Mouse (Mus musculus) heart, postnatal 14 days (tissue): Measurements from ENCODE around the gene Vegfb. TPM values are rescaled to one million over a fixed set of nuclear protein-coding genes. Genes with fewer than 3 reads are reported as not detected.
"Not testable (repeated sequence)": the region's sequence is repeated elsewhere in the genome, so short reads cannot be mapped to it uniquely, and the experiment has no call there.

Source experiments
- DNase-seq, 2 experiments: peaks; one replicate each; pipeline ENCODE4 v3.0.0; 2021 to 2022
- intact Hi-C: fragments of 180-260 bp; cut with DNase I; formaldehyde crosslinking; loops from one replicate; pipeline ENCODE4 v1.15.1; 2025
- total RNA-seq, 2 experiments: library from RNA; stranded (reverse); gene quantifications; 2 replicates each; pipeline ENCODE4 v1.2.3; 2021

The Vegfb gene
- total RNA-seq, 2 experiments from 2014 or later = 307 to 309 TPM

- no peak for DNase-seq
Observed at GRCm38 (mm10) chr19:6993011-6993770, 5.7 kb upstream of the Vegfb start.

GRCm38 (mm10) chr19:6992011-6992858 is 4.8 kb upstream of the Vegfb start, which contains the start of gene Dnajc4:
Dnajc4 (minus strand) TSS chr19:6992572.
- peak; percentile 94 to 95 for DNase-seq
- intact Hi-C loops = no loop called here

More at GRCm38 (mm10) chr19:6993011-6993770, 5.7 kb upstream of the Vegfb start:
- intact Hi-C loops = no loop called here

GRCm38 (mm10) chr19:6991166-6991565 is 3.7 kb upstream of the Vegfb start:
- DNase-seq, intact Hi-C loops: not testable (repeated sequence)

GRCm38 (mm10) chr19:6990712-6991111 is 3.3 kb upstream of the Vegfb start:
- intact Hi-C loops = no loop called here
- no peak for DNase-seq

GRCm38 (mm10) chr19:6989251-6989650 is 1.8 kb upstream of the Vegfb start:
- intact Hi-C loops = no loop called here
- DNase-seq = no peak

GRCm38 (mm10) chr19:6987904-6988285 is 444 bp upstream of the Vegfb start:
- intact Hi-C loops = no loop called here
- no peak for DNase-seq

- intact Hi-C loops = no loop called here
Observed at GRCm38 (mm10) chr19:6985951-6986708, 1.3 kb downstream of the Vegfb start.

GRCm38 (mm10) chr19:6985300-6985699 is 2.2 kb downstream of the Vegfb start:
- DNase-seq = no peak

More at GRCm38 (mm10) chr19:6985951-6986708, 1.3 kb downstream of the Vegfb start:
- DNase-seq = no peak

GRCm38 (mm10) chr19:6983621-6984020 is 3.8 kb downstream of the Vegfb start:
- intact Hi-C loops = no loop called here
- no peak for DNase-seq

More at GRCm38 (mm10) chr19:6985300-6985699, 2.2 kb downstream of the Vegfb start:
- intact Hi-C loops = no loop called here

GRCm38 (mm10) chr19:6981465-6981864 is 6.0 kb downstream of the Vegfb start:
- no peak for DNase-seq
- intact Hi-C loops = no loop called here

GRCm38 (mm10) chr19:6980381-6981093 is 6.9 kb downstream of the Vegfb start, which contains the start of gene Fkbp2:
Fkbp2 (minus strand) TSS chr19:6980501.
- DNase-seq = peak; percentile 99
- intact Hi-C loops = no loop called here

GRCm38 (mm10) chr19:6979486-6980380 is 7.7 kb downstream of the Vegfb start:
- intact Hi-C loops = loop anchor here (2.0 kb wide), 2 partner anchors 41 to 57 kb away; no protein-coding TSS in a partner anchor
- DNase-seq = peak; percentile 99 to 100

GRCm38 (mm10) chr19:6979001-6979479 is 8.4 kb downstream of the Vegfb start:
- intact Hi-C loops = loop anchor here (2.0 kb wide), 2 partner anchors 42 to 56 kb away; no protein-coding TSS in a partner anchor

GRCm38 (mm10) chr19:6978639-6978974 is 8.8 kb downstream of the Vegfb start:
- intact Hi-C loops = loop anchor here (2.0 kb wide), 2 partner anchors 42 to 56 kb away; no protein-coding TSS in a partner anchor
- DNase-seq = no peak

More at GRCm38 (mm10) chr19:6979001-6979479, 8.4 kb downstream of the Vegfb start:
- DNase-seq = peak; percentile 29 to 32

GRCm38 (mm10) chr19:6977759-6978638 is 9.5 kb downstream of the Vegfb start:
- intact Hi-C loops = loop anchor here (2.0 kb wide), 2 partner anchors 43 to 55 kb away; no protein-coding TSS in a partner anchor
- DNase-seq = no peak

- intact Hi-C loops = no loop called here
- peak; percentile 61 to 72 for DNase-seq
Observed at GRCm38 (mm10) chr19:6975537-6976521, 11.6 kb downstream of the Vegfb start, which contains the start of gene Plcb3. Plcb3 (minus strand) TSS chr19:6976470.
